Mouse (Mus musculus) lung, postnatal 0 days (tissue): ENCODE measurements at regions not wholly inside any gene's neighbourhood (a gene's known extent, or its start where the extent isn't known, plus 50 kb on each side); places are given as distances from the start of the nearest gene placed in this dataset.
A peak's percentile ranks its signal among the peaks of the same experiment; 100 is the strongest.

Source experiments
- CTCF ChIP-seq: IDR thresholded peaks from 2 replicates; pipeline ENCODE4 v1.5.1; 2016; ENCODE audit warnings: antibody characterized with exemption, mild to moderate bottlenecking
- EP300 ChIP-seq: IDR thresholded peaks from 2 replicates; pipeline ENCODE4 v1.6.1; 2016; ENCODE audit warnings: antibody characterized with exemption, mild to moderate bottlenecking, control low read depth

DNA sequence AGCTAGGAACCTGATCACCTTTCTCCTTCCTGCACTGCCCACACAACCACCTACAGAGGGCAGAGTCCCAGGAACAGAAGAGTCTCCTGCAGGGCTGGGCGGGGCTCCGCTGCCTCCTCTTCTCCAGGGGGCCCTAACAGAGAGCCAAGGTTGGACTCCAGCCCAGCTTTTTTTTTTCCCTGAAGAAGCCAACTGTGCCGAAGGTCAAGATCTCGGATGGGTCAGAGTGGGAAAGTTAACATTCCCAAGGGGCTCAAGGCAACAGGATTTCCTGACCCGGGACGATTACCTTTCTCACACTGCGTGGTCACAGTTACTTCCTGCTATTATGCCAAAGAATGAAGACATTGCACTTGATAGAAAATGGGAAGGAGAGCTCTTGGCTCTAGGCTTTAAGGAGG lies 156.2 kb upstream of the Gli2 start:
- TF ChIP-seq CTCF (peak; percentile 55), EP300 (peak; percentile 94)
